Mouse (Mus musculus): ENCODE results near the gene Paqr8. TPM values are rescaled to one million over a fixed set of nuclear protein-coding genes. Genes with fewer than 3 reads are reported as not detected.
A peak's percentile ranks its signal among the peaks of the same experiment; 100 is the strongest.

Paqr8 gene
- polyA plus RNA-seq, 1 experiment: 0.55 TPM

- WGBS: 1% methylated on average over 23 of the region's 23 CpGs
- Histone ChIP-seq H3K4me1 (ENCODE audit: control insufficient read depth, insufficient read depth, low read length) (no peaks in the 10 kb centered on the region; the same call in 1 of the 2 replicates), H3K27ac (ENCODE audit: control insufficient read depth, insufficient read depth, low read depth, low read length, poor library complexity) (no peak within 1 kb of the TSS; the same call in 1 of the 2 replicates), H3K4me3 (replicated peaks; ENCODE audit: control insufficient read depth, low read depth, low read length) (peak within 1 kb of the TSS; percentile 53)
- TF ChIP-seq CTCF (IDR thresholded peaks at IDR 0.05; ENCODE audit: control insufficient read depth, insufficient read depth, low read length): no peak
- TF ChIP-seq POLR2A (IDR thresholded peaks at IDR 0.05; ENCODE audit: borderline replicate concordance, control insufficient read depth, low read depth, low read length): peak; percentile 33; the same call in 1 of the 2 replicates
These were observed 60.9 kb downstream of the Paqr8 start, which contains the start of gene Efhc1 for GRCm38 (mm10) chr1:20951300-20951763. TSS of gene Efhc1 (plus strand) at chr1:20951626.

- TF ChIP-seq CTCF (IDR thresholded peaks at IDR 0.05; ENCODE audit: control insufficient read depth, insufficient read depth, low read length) (no peak), POLR2A (IDR thresholded peaks at IDR 0.05; ENCODE audit: borderline replicate concordance, control insufficient read depth, low read depth, low read length) (no peak)
- peak overlapping the region; percentile 53 for H3K4me3 ChIP-seq (replicated peaks; ENCODE audit: control insufficient read depth, low read depth, low read length)
- 24% methylated on average over 16 of the region's 16 CpGs for WGBS
- H3K4me1 ChIP-seq (ENCODE audit: control insufficient read depth, insufficient read depth, low read length): no peaks in the 10 kb centered on the region; the same call in 1 of the 2 replicates
- H3K27ac ChIP-seq (ENCODE audit: control insufficient read depth, insufficient read depth, low read depth, low read length, poor library complexity): no peak overlapping the region; the same call in 1 of the 2 replicates
These were observed 61.4 kb downstream of the Paqr8 start for GRCm38 (mm10) chr1:20951799-20952198.

GRCm38 (mm10) chr1:20954876-20955275 is 64.5 kb downstream of the Paqr8 start:
- Histone ChIP-seq H3K4me3 (replicated peaks; ENCODE audit: control insufficient read depth, low read depth, low read length) (no peak overlapping the region), H3K27ac (ENCODE audit: control insufficient read depth, insufficient read depth, low read depth, low read length, poor library complexity) (no peak overlapping the region), H3K4me1 (ENCODE audit: control insufficient read depth, insufficient read depth, low read length) (no peaks in the 10 kb centered on the region; the same call in 1 of the 2 replicates)
- 68% methylated on average over 3 of the region's 3 CpGs for WGBS
- TF ChIP-seq POLR2A (IDR thresholded peaks at IDR 0.05; ENCODE audit: borderline replicate concordance, control insufficient read depth, low read depth, low read length) (no peak), CTCF (IDR thresholded peaks at IDR 0.05; ENCODE audit: control insufficient read depth, insufficient read depth, low read length) (no peak)

- Histone ChIP-seq H3K27ac (ENCODE audit: control insufficient read depth, insufficient read depth, low read depth, low read length, poor library complexity) (no peak overlapping the region), H3K4me3 (replicated peaks; ENCODE audit: control insufficient read depth, low read depth, low read length) (no peak overlapping the region), H3K4me1 (ENCODE audit: control insufficient read depth, insufficient read depth, low read length) (no peaks in the 10 kb centered on the region)
- TF ChIP-seq POLR2A (IDR thresholded peaks at IDR 0.05; ENCODE audit: borderline replicate concordance, control insufficient read depth, low read depth, low read length) (no peak), CTCF (IDR thresholded peaks at IDR 0.05; ENCODE audit: control insufficient read depth, insufficient read depth, low read length) (no peak)
- WGBS: 60% methylated on average over 2 of the region's 2 CpGs
These were observed 79.2 kb downstream of the Paqr8 start for GRCm38 (mm10) chr1:20969642-20970041.

- no peak overlapping the region for H3K27ac ChIP-seq (ENCODE audit: control insufficient read depth, insufficient read depth, low read depth, low read length, poor library complexity)
- TF ChIP-seq POLR2A (IDR thresholded peaks at IDR 0.05; ENCODE audit: borderline replicate concordance, control insufficient read depth, low read depth, low read length): no peak
- TF ChIP-seq CTCF (IDR thresholded peaks at IDR 0.05; ENCODE audit: control insufficient read depth, insufficient read depth, low read length): no peak
- no peak overlapping the region for H3K4me3 ChIP-seq (replicated peaks; ENCODE audit: control insufficient read depth, low read depth, low read length)
- no peaks in the 10 kb centered on the region for H3K4me1 ChIP-seq (ENCODE audit: control insufficient read depth, insufficient read depth, low read length)
- 55% methylated on average over 6 of the region's 6 CpGs for WGBS
These were observed 83.0 kb downstream of the Paqr8 start for GRCm38 (mm10) chr1:20973389-20973788.

- Histone ChIP-seq H3K4me1 (ENCODE audit: control insufficient read depth, insufficient read depth, low read length) (no peaks in the 10 kb centered on the region), H3K4me3 (replicated peaks; ENCODE audit: control insufficient read depth, low read depth, low read length) (no peak overlapping the region), H3K27ac (ENCODE audit: control insufficient read depth, insufficient read depth, low read depth, low read length, poor library complexity) (no peak overlapping the region)
- WGBS: 65% methylated on average over 9 of the region's 9 CpGs
- no peak for TF ChIP-seq POLR2A (IDR thresholded peaks at IDR 0.05; ENCODE audit: borderline replicate concordance, control insufficient read depth, low read depth, low read length)
- no peak for TF ChIP-seq CTCF (IDR thresholded peaks at IDR 0.05; ENCODE audit: control insufficient read depth, insufficient read depth, low read length)
These were observed 84.1 kb downstream of the Paqr8 start for GRCm38 (mm10) chr1:20974341-20975135.

- WGBS: 72% methylated on average over 1 of the region's 1 CpGs
- Histone ChIP-seq H3K4me1 (ENCODE audit: control insufficient read depth, insufficient read depth, low read length) (no peaks in the 10 kb centered on the region; the same call in 1 of the 2 replicates), H3K27ac (ENCODE audit: control insufficient read depth, insufficient read depth, low read depth, low read length, poor library complexity) (no peak overlapping the region), H3K4me3 (replicated peaks; ENCODE audit: control insufficient read depth, low read depth, low read length) (no peak overlapping the region)
- TF ChIP-seq CTCF (IDR thresholded peaks at IDR 0.05; ENCODE audit: control insufficient read depth, insufficient read depth, low read length) (no peak), POLR2A (IDR thresholded peaks at IDR 0.05; ENCODE audit: borderline replicate concordance, control insufficient read depth, low read depth, low read length) (no peak)
These were observed 90.1 kb downstream of the Paqr8 start for GRCm38 (mm10) chr1:20980553-20980952.

- Histone ChIP-seq H3K4me3 (replicated peaks; ENCODE audit: control insufficient read depth, low read depth, low read length) (no peak overlapping the region), H3K4me1 (ENCODE audit: control insufficient read depth, insufficient read depth, low read length) (no peaks in the 10 kb centered on the region; the same call in 1 of the 2 replicates), H3K27ac (ENCODE audit: control insufficient read depth, insufficient read depth, low read depth, low read length, poor library complexity) (no peak overlapping the region)
- WGBS: 74% methylated on average over 6 of the region's 6 CpGs
- TF ChIP-seq CTCF (IDR thresholded peaks at IDR 0.05; ENCODE audit: control insufficient read depth, insufficient read depth, low read length) (no peak), POLR2A (IDR thresholded peaks at IDR 0.05; ENCODE audit: borderline replicate concordance, control insufficient read depth, low read depth, low read length) (no peak)
These were observed 91.4 kb downstream of the Paqr8 start for GRCm38 (mm10) chr1:20981764-20982163.

Data from bone marrow, adult 2 months (tissue).